Mouse (Mus musculus): Measurements from ENCODE around the gene Gzmb. TPM values are rescaled to one million over a fixed set of nuclear protein-coding genes. Genes with fewer than 3 reads are reported as not detected.
"Not testable (repeated sequence)": the region's sequence is repeated elsewhere in the genome, so short reads cannot be mapped to it uniquely, and the experiment has no call there.

Gene Gzmb
- polyA plus RNA-seq, 1 experiment from 2014 or later, result not detected

DNA sequence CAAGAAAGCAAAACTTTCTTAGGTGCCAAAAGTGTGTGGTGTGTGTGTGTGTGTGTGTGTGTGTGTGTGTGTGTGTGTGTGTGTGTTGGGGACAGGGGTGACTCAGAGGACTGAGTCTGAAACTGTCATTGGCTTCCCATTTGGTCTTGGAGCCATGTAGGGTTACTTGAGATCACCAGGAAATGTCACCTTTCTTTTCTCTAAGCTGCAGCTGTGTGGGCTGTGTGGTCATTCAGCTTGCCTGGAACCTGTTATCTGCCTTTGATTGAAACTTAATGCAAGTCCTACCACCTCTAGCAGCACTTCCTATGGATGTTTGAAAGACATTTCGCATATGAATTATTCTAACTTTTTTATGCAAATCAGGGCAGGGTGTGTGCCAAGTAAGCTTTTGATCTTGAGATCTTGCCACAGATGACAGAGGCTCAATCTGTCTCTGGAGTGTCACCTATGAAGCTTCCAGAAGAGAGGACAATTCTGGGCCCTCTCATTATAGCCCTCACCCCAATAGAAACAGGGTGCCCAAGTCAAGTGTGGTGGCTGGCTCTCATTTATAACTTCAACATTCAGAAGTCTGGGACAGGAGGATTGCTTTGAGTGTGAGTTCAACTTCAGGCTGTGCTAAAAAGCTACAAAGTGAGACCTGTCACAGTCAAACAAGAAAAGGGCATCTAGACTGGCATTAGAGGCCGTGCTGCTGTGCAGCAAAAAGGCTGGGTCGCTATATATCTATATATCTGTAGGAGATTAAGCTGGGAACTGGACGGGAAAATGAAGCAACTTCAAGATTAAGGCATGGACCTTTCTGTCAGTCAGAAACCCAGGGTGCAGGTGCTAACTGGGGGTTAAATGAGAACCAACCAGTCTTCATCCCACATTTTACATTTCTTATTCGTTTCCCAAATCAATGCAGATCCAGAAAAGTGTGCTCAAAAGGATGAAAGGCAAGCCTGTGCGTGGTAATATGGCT, 22.6 kb upstream of the Gzmb start:
- Histone ChIP-seq H3K9ac (no peak overlapping the region), H3K27ac (ENCODE audit: poor library complexity, severe bottlenecking) (no peak overlapping the region), H3K9me3 (replicated peaks) (no peaks in the 10 kb centered on the region), H3K27me3 (replicated peaks) (no peaks in the 10 kb centered on the region), H3K36me3 (no peaks in the 10 kb centered on the region), H3K4me1 (replicated peaks) (no peaks in the 10 kb centered on the region), H3K4me3 (no peak overlapping the region), H3K4me2 (no peak overlapping the region)
- WGBS, result 76% methylated on average over 6 of the region's 6 CpGs
- ATAC-seq (ENCODE audit: insufficient number of reproducible peaks, low FRiP score), result no peak

DNA sequence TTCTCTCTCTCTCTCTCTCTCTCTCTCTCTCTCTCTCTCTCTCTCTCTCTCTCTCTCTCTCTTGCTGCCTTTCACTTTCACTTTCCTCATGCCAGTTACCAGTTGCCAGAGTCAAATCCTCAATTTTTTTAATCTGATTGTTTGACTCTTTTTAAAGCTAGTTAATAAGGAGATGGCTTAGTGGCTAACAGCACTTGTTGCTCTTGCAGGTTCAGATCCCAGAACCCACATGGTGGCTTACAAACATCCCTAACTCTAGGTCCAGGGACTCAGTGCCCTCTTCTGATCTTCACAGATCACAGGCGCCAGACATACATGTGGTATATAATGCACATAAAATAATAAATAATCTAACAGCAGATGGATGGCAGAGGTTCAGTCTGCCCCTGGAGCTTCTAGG, 21.8 kb upstream of the Gzmb start:
- Histone ChIP-seq H3K36me3 (no peaks in the 10 kb centered on the region), H3K9me3 (replicated peaks) (no peaks in the 10 kb centered on the region), H3K4me2 (no peak overlapping the region), H3K27me3 (replicated peaks) (no peaks in the 10 kb centered on the region), H3K4me1 (replicated peaks) (no peaks in the 10 kb centered on the region), H3K27ac (ENCODE audit: poor library complexity, severe bottlenecking) (no peak overlapping the region), H3K4me3 (no peak overlapping the region), H3K9ac (no peak overlapping the region)
- ATAC-seq (ENCODE audit: insufficient number of reproducible peaks, low FRiP score), result no peak
- 73% methylated on average over 1 of the region's 1 CpGs for WGBS

DNA sequence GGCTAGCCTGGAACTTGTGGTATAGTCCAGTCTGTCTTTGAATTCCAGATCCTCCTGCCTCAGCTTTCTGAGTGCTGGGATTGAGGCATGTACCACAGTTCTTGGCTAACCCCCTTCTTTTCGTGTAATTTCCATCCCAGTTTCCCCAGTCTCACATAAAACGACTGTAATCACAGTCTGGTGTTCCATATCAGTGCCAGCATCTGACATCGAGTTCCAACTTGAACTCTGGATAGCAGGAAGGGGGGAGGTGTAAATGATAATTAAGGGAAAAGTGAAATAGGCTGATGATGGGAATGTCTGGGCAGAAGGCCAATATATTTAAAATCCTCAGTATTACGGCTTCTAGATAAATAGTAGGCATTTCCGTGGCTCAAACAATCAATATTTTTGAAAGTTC, 19.0 kb upstream of the Gzmb start:
- Histone ChIP-seq H3K27me3 (replicated peaks) (no peaks in the 10 kb centered on the region), H3K36me3 (no peaks in the 10 kb centered on the region), H3K9me3 (replicated peaks) (no peaks in the 10 kb centered on the region), H3K4me2 (no peak overlapping the region), H3K9ac (no peak overlapping the region), H3K27ac (ENCODE audit: poor library complexity, severe bottlenecking) (no peak overlapping the region), H3K4me1 (replicated peaks) (no peaks in the 10 kb centered on the region), H3K4me3 (no peak overlapping the region)
- 56% methylated on average over 5 of the region's 5 CpGs for WGBS
- no peak for ATAC-seq (ENCODE audit: insufficient number of reproducible peaks, low FRiP score)

DNA sequence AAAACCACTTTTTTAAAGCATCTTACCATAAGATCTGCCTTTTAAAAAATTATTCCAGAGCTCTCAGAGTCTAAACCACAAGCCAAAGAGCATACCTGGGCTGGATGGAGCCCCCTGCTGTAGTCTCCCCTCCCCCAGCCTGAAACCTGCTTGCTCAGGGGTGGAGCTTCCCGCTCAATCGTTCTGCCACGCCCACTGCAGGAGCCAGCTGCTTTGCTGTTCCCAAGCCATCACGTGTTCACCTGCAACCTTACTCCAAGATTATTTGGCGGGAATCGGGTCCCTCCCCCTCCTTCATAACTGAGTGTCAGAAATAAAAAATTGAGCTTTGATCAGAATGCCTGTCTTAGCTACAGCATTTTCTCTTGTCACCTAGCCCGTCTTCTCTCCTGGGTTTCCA, 16.6 kb upstream of the Gzmb start:
- H3K27me3 ChIP-seq (replicated peaks); H3K4me2 ChIP-seq; H3K27ac ChIP-seq (ENCODE audit: poor library complexity, severe bottlenecking); ATAC-seq (ENCODE audit: insufficient number of reproducible peaks, low FRiP score); H3K36me3 ChIP-seq; H3K9me3 ChIP-seq (replicated peaks); H3K4me3 ChIP-seq; H3K9ac ChIP-seq; H3K4me1 ChIP-seq (replicated peaks): not testable (repeated sequence)
- WGBS, result 33% methylated on average over 7 of the region's 7 CpGs

DNA sequence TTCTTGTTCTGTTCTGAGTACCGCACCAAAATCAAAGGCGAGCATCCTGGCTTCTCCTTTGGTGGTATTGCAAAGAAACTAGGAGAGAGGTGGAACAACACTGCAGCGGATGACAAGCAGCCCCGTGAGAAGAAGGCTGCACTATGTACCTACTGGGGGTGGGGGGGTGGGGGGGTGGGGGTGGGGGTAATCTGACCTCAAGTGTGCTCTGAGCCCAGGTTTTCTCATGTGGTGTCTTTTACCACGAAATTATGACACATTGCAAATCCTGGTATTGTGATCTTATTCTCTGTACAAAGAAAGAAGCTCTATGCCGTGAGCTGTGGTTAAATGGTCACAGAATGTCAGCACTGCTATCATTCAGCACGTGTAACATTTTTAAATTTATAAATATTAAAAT, 14.0 kb upstream of the Gzmb start:
- not testable (repeated sequence) for H3K36me3 ChIP-seq; H3K4me2 ChIP-seq; ATAC-seq (ENCODE audit: insufficient number of reproducible peaks, low FRiP score); H3K4me3 ChIP-seq; H3K27me3 ChIP-seq (replicated peaks); H3K4me1 ChIP-seq (replicated peaks); H3K9me3 ChIP-seq (replicated peaks); H3K27ac ChIP-seq (ENCODE audit: poor library complexity, severe bottlenecking); H3K9ac ChIP-seq
- 67% methylated on average over 7 of the region's 7 CpGs for WGBS

DNA sequence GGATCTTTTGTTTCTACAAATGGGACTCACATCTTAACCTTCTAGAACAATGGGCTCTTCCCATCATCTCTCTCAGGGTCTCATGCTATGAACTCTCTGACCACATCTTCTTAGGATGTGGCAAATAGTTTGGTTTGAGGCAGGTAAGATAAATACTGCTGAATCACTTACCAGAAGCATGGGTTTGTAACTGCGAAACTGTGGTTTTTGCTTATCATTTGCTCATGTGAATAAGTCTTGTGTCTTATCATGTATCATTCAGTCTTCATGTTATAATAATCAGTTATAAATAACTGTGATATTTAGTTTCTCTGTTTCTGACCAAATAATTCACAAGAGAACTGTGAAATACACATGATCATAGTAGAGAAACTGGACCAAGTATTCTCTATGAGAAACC, 4.0 kb upstream of the Gzmb start:
- 77% methylated on average over 1 of the region's 1 CpGs for WGBS
- H3K4me3 ChIP-seq, result no peak overlapping the region

DNA sequence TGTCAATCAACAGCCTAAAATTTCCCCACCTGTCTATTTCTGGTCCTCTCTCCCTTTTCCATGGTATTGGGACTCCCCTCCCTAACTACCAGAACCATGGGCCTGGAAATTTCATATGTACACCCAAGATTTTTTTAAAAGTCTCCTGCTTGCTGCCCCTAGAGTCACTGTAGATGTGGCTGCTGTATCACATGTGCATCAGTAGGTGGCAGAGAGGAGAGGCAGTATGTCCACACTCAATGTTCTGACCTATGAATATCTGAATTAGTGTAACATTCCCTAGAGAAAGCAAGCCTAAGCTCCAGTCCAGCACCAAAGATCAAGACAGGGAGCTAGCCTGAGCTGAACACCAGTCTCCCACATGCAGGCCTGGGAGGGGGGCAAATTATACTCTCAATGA, 21.7 kb downstream of the Gzmb start:
- Histone ChIP-seq H3K36me3 (no peaks in the 10 kb centered on the region), H3K4me2 (no peak overlapping the region), H3K9ac (no peak overlapping the region), H3K27me3 (replicated peaks) (no peaks in the 10 kb centered on the region), H3K27ac (ENCODE audit: poor library complexity, severe bottlenecking) (no peak overlapping the region), H3K4me1 (replicated peaks) (no peaks in the 10 kb centered on the region), H3K4me3 (no peak overlapping the region), H3K9me3 (replicated peaks) (no peaks in the 10 kb centered on the region)
- no peak for ATAC-seq (ENCODE audit: insufficient number of reproducible peaks, low FRiP score)

More for the DNA sequence above, 4.0 kb upstream of the Gzmb start:
- Histone ChIP-seq H3K36me3 (no peaks in the 10 kb centered on the region), H3K4me2 (no peak overlapping the region), H3K27me3 (replicated peaks) (no peaks in the 10 kb centered on the region), H3K9me3 (replicated peaks) (no peaks in the 10 kb centered on the region), H3K27ac (ENCODE audit: poor library complexity, severe bottlenecking) (no peak overlapping the region), H3K4me1 (replicated peaks) (no peaks in the 10 kb centered on the region), H3K9ac (no peak overlapping the region)
- no peak for ATAC-seq (ENCODE audit: insufficient number of reproducible peaks, low FRiP score)

DNA sequence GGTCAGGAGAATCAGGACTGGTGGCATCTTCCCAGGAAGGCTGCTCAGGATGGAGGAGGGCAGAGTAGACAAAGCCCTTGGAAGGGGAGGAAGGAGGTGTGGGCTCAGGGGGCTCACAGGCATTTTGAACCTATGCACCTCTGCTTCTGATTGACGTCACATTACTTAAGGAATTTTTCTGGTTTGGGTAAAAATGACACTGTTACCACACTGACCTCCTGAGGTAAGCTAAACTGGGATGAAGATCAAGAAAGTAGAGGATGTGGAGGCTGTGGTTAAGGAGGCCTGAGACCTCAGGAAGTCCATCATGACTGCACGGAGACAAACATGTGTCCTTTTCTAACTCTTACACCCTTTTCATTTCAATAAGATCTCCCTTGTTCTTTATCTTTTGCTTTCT, 27.5 kb downstream of the Gzmb start, which contains the start of gene Gzmc:
TSS of gene Gzmc (minus strand) at position 101 of the 400 bp plus-strand sequence.
- no peak within 1 kb of the TSS for H3K4me2 ChIP-seq
- no peak within 1 kb of the TSS for H3K4me3 ChIP-seq
- ATAC-seq (ENCODE audit: insufficient number of reproducible peaks, low FRiP score), result no peak
- no peaks in the 10 kb centered on the region for H3K4me1 ChIP-seq (replicated peaks)
- no peaks in the 10 kb centered on the region for H3K9me3 ChIP-seq (replicated peaks)
- H3K9ac ChIP-seq, result no peak within 1 kb of the TSS
- H3K27me3 ChIP-seq (replicated peaks), result no peaks in the 10 kb centered on the region
- H3K27ac ChIP-seq (ENCODE audit: poor library complexity, severe bottlenecking), result no peak within 1 kb of the TSS
- 72% methylated on average over 2 of the region's 2 CpGs for whole genome bisulfite sequencing
- no peaks in the 10 kb centered on the region for H3K36me3 ChIP-seq

DNA sequence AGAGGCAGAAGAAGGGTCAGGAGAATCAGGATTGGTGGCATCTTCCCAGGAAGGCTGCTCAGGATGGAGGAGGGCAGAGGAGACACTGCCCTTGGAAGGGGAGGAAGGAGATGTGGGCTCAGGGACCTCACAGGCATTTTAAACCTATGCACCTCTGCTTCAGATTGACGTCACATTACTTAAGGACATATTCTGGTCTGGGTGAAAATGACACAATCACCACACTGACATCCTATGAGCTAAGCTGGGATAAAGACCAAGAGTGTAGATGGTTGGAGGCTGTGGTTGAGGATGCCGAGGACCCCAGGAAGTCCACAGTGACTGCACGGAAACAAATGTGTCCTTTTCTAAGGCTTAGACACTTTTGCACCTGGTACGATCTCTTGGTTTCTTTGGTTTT, 50.7 kb downstream of the Gzmb start, which contains the start of gene Gzmf:
TSS of gene Gzmf (minus strand) at position 101 of the 400 bp plus-strand sequence.
- Histone ChIP-seq H3K27ac (ENCODE audit: poor library complexity, severe bottlenecking) (no peak within 1 kb of the TSS), H3K4me3 (no peak within 1 kb of the TSS), H3K9me3 (replicated peaks) (no peaks in the 10 kb centered on the region), H3K9ac (no peak within 1 kb of the TSS), H3K4me1 (replicated peaks) (no peaks in the 10 kb centered on the region), H3K27me3 (replicated peaks) (no peaks in the 10 kb centered on the region), H3K36me3 (no peaks in the 10 kb centered on the region), H3K4me2 (no peak within 1 kb of the TSS)
- no peak for ATAC-seq (ENCODE audit: insufficient number of reproducible peaks, low FRiP score)
- 84% methylated on average over 4 of the region's 4 CpGs for WGBS

Other genes starting within 250 kb of the Gzmb start
- not detected in 2 replicates for gene Mcpt1, start 244.3 kb downstream of the Gzmb start, polyA plus RNA-seq (2016; fragmentation: Nextera tagmentation; extraction: Ambion mirVana)
- not detected in 2 replicates for gene Mcpt9, start 231.8 kb downstream of the Gzmb start, polyA plus RNA-seq (2016; fragmentation: Nextera tagmentation; extraction: Ambion mirVana)
- gene Mcpt2, start 220.2 kb downstream of the Gzmb start, polyA plus RNA-seq (2016; fragmentation: Nextera tagmentation; extraction: Ambion mirVana), result 0.18 TPM in 1 of 2 replicates, not detected in the other
- gene Mcpt4, start 199.9 kb downstream of the Gzmb start, polyA plus RNA-seq (2016; fragmentation: Nextera tagmentation; extraction: Ambion mirVana), result 0.20 TPM in 1 of 2 replicates, not detected in the other
- not detected in 2 replicates for gene Mcpt8, start 177.0 kb downstream of the Gzmb start, polyA plus RNA-seq (2016; fragmentation: Nextera tagmentation; extraction: Ambion mirVana)
- gene Ctsg, start 159.7 kb downstream of the Gzmb start, polyA plus RNA-seq (2016; fragmentation: Nextera tagmentation; extraction: Ambion mirVana), result 0.34 TPM in 1 of 2 replicates, not detected in the other
- not detected in 2 replicates for gene Gzme, start 141.6 kb downstream of the Gzmb start, polyA plus RNA-seq (2016; fragmentation: Nextera tagmentation; extraction: Ambion mirVana)
- not detected in 2 replicates for gene Gzmd, start 129.7 kb downstream of the Gzmb start, polyA plus RNA-seq (2016; fragmentation: Nextera tagmentation; extraction: Ambion mirVana)
- not detected in 2 replicates for gene Gzmg, start 102.7 kb downstream of the Gzmb start, polyA plus RNA-seq (2016; fragmentation: Nextera tagmentation; extraction: Ambion mirVana)
- gene Gzmn, start 87.7 kb downstream of the Gzmb start, polyA plus RNA-seq (2016; fragmentation: Nextera tagmentation; extraction: Ambion mirVana), result not detected in 2 replicates
- gene Gzmf, start 50.8 kb downstream of the Gzmb start, polyA plus RNA-seq (2016; fragmentation: Nextera tagmentation; extraction: Ambion mirVana), result not detected in 2 replicates
- not detected in 2 replicates for gene Gzmc, start 27.6 kb downstream of the Gzmb start, polyA plus RNA-seq (2016; fragmentation: Nextera tagmentation; extraction: Ambion mirVana)
- not detected in 2 replicates for gene Atp12a, start 102.8 kb upstream of the Gzmb start, polyA plus RNA-seq (2016; fragmentation: Nextera tagmentation; extraction: Ambion mirVana)
- 3.9 and 5.5 TPM in 2 replicates for gene Rnf17, start 140.3 kb upstream of the Gzmb start, polyA plus RNA-seq (2016; fragmentation: Nextera tagmentation; extraction: Ambion mirVana)

Data from heart, embryonic 12.5 days (tissue).